Comparison of ENCODE assay signal across 20 mouse cellular contexts in genomic region chr2:123182208-123182607, GRCm38 (mm10).
DNase-seq lines count a peak whose midpoint lies in the region; ATAC-seq and TF ChIP-seq lines count a peak whose summit lies in the region.
"Had no signal": no experiment of that assay in that cellular context is flagged by ENCODE, and none has a peak within 500 bp of the region (broad histone marks: within the 10 kb centered on the region; RNA-seq: fewer than 3 reads in every experiment).

No protein-coding gene starts in this region.

- H3K9me3 ChIP-seq in kidney, embryonic 14.5 days (ENCODE audit: control insufficient read depth, low read length) = no peaks in the 10 kb centered on the region
- H3K9me3 ChIP-seq in midbrain, postnatal 0 days (ENCODE audit: low read length) = no peaks in the 10 kb centered on the region
- H3K9me3 ChIP-seq in heart, embryonic 11.5 days (replicated peaks; ENCODE audit: control insufficient read depth, low read length) = no peaks in the 10 kb centered on the region
- H3K9me3 ChIP-seq: heart, embryonic 10.5 days; stomach, embryonic 15.5 days had no signal

- no peak overlapping the region for H3K4me2 ChIP-seq in kidney, embryonic 14.5 days (replicated peaks; ENCODE audit: low read depth, low read length)
- H3K4me2 ChIP-seq in midbrain, postnatal 0 days (ENCODE audit: low read depth, low read length, poor library complexity, severe bottlenecking) = no peak overlapping the region
- no peak overlapping the region for H3K4me2 ChIP-seq in heart, embryonic 11.5 days
- H3K4me2 ChIP-seq: stomach, embryonic 15.5 days had no signal

- H3K27ac ChIP-seq in kidney, embryonic 14.5 days (ENCODE audit: low read depth, low read length) = no peak overlapping the region
- no peak overlapping the region for H3K27ac ChIP-seq in midbrain, postnatal 0 days (ENCODE audit: low read depth, low read length)
- H3K27ac ChIP-seq in heart, embryonic 11.5 days (ENCODE audit: low read depth, low read length) = no peak overlapping the region
- H3K27ac ChIP-seq: heart, embryonic 10.5 days; liver, embryonic 14.5 days; stomach, embryonic 15.5 days had no signal

- no peaks in the 10 kb centered on the region for H3K4me1 ChIP-seq in kidney, embryonic 14.5 days (ENCODE audit: control insufficient read depth, insufficient read depth, low read length)
- no peaks in the 10 kb centered on the region for H3K4me1 ChIP-seq in midbrain, postnatal 0 days (ENCODE audit: insufficient read depth, low read length)
- no peaks in the 10 kb centered on the region for H3K4me1 ChIP-seq in heart, embryonic 11.5 days (ENCODE audit: control insufficient read depth, insufficient read depth, low read length)
- H3K4me1 ChIP-seq: heart, embryonic 10.5 days; stomach, embryonic 15.5 days had no signal

- no peak overlapping the region for H3K9ac ChIP-seq in kidney, embryonic 14.5 days (ENCODE audit: low read depth, low read length)
- H3K9ac ChIP-seq in midbrain, postnatal 0 days (replicated peaks; ENCODE audit: low read length, poor library complexity, severe bottlenecking) = no peak overlapping the region
- H3K9ac ChIP-seq in heart, embryonic 11.5 days (ENCODE audit: low read depth, low read length) = no peak overlapping the region
- H3K9ac ChIP-seq: liver, embryonic 14.5 days; stomach, embryonic 15.5 days had no signal

- H3K27me3 ChIP-seq in kidney, embryonic 14.5 days (ENCODE audit: control insufficient read depth, insufficient read depth, low read length) = no peaks in the 10 kb centered on the region
- no peaks in the 10 kb centered on the region for H3K27me3 ChIP-seq in midbrain, postnatal 0 days (ENCODE audit: insufficient read depth, low read length)
- no peaks in the 10 kb centered on the region for H3K27me3 ChIP-seq in heart, embryonic 11.5 days (ENCODE audit: control insufficient read depth, insufficient read depth, low read length)
- H3K27me3 ChIP-seq: Patski; stomach, embryonic 15.5 days had no signal

- no peaks in the 10 kb centered on the region for H3K36me3 ChIP-seq in kidney, embryonic 14.5 days (ENCODE audit: control insufficient read depth, insufficient read depth, low read length)
- no peaks in the 10 kb centered on the region for H3K36me3 ChIP-seq in midbrain, postnatal 0 days (ENCODE audit: insufficient read depth, low read length)
- no peaks in the 10 kb centered on the region for H3K36me3 ChIP-seq in heart, embryonic 11.5 days (ENCODE audit: control insufficient read depth, insufficient read depth, low read length)
- H3K36me3 ChIP-seq: heart, embryonic 10.5 days; stomach, embryonic 15.5 days had no signal

- no peak overlapping the region for H3K4me3 ChIP-seq in kidney, embryonic 14.5 days (ENCODE audit: low read length)
- no peak overlapping the region for H3K4me3 ChIP-seq in midbrain, postnatal 0 days (ENCODE audit: low read depth, low read length)
- H3K4me3 ChIP-seq in heart, embryonic 11.5 days (ENCODE audit: low read depth, low read length) = no peak overlapping the region
- H3K4me3 ChIP-seq: heart, embryonic 10.5 days; stomach, embryonic 15.5 days had no signal

- no peak for TF ChIP-seq CTCF in midbrain, postnatal 0 days (IDR thresholded peaks at IDR 0.05)

- no peak for ATAC-seq in kidney, embryonic 14.5 days (ENCODE audit: low FRiP score, low TSS enrichment)
- no peak for ATAC-seq in midbrain, postnatal 0 days (ENCODE audit: low FRiP score)
- ATAC-seq in heart, embryonic 11.5 days (replicated peaks; ENCODE audit: insufficient number of reproducible peaks, low FRiP score, low TSS enrichment) = no peak
- ATAC-seq in frontal cortex, adult (ENCODE audit: low TSS enrichment) = no peak
- ATAC-seq: lung, postnatal 0 days; Patski had no signal

- DNase-seq in adrenal gland, postnatal 14 days = peak; percentile 25
- no peak for DNase-seq in adrenal gland, postnatal 4 days (ENCODE audit: low spot score in 2 of 2)
- peak; percentile 5 for DNase-seq in kidney, postnatal 10 days
- DNase-seq in adrenal gland, postnatal 36 days = peak; percentile 14 to 19
- DNase-seq in midbrain, postnatal 0 days (ENCODE audit: low spot score) = peak; percentile 44
- DNase-seq: cerebellum, adult 9-10 months; embryo, embryonic 11 days; gastrocnemius, postnatal 14 days; heart, postnatal 36 days; kidney, adult 18-20 months; kidney, postnatal 36 days; retina, postnatal 1 day had no signal

Comparison
In these comparisons a context has a peak if more than half of its experiments do, and no peak if none do; other contexts are left out.
1. DNase-seq: peak in adrenal gland, postnatal 14 days (single experiment), kidney, postnatal 10 days (single experiment), adrenal gland, postnatal 36 days (2 of 2) and midbrain, postnatal 0 days (single experiment); none in adrenal gland, postnatal 4 days (0 of 2).